Mouse (Mus musculus) adipocyte (in vitro differentiated cells): ENCODE measurements around the gene Nom1.
A peak's percentile ranks its signal among the peaks of the same experiment; 100 is the strongest.
"Not testable (repeated sequence)": the region's sequence is repeated elsewhere in the genome, so short reads cannot be mapped to it uniquely, and the experiment has no call there.

ENCODE experiments used
- DNase-seq: peaks from one replicate; pipeline ENCODE4 v3.0.0-alpha.2; 2016; ENCODE audit warnings: low spot score

The Nom1 gene

GRCm38 (mm10) chr5:29434228-29434871 lies at the start of gene Nom1:
Gene Nom1 (plus strand): TSS chr5:29434664.
- DNase-seq, result peak; percentile 93

- peak; percentile 29 for DNase-seq
These were observed 46.9 kb upstream of the Nom1 start for GRCm38 (mm10) chr5:29387591-29387990.

- DNase-seq, result peak; percentile 94
These were observed 46.1 kb upstream of the Nom1 start for GRCm38 (mm10) chr5:29388181-29388943.

GRCm38 (mm10) chr5:29388944-29389765 lies 45.3 kb upstream of the Nom1 start:
- DNase-seq, result peak; percentile 87

- no peak for DNase-seq
These were observed 36.0 kb upstream of the Nom1 start for GRCm38 (mm10) chr5:29398427-29398826.

- DNase-seq, result no peak
These were observed 23.6 kb upstream of the Nom1 start for GRCm38 (mm10) chr5:29410854-29411253.

- peak; percentile 29 for DNase-seq
These were observed 21.4 kb upstream of the Nom1 start for GRCm38 (mm10) chr5:29413041-29413440.

GRCm38 (mm10) chr5:29423330-29423729 lies 11.1 kb upstream of the Nom1 start:
- not testable (repeated sequence) for DNase-seq

- peak; percentile 55 for DNase-seq
These were observed 451 bp downstream of the Nom1 start for GRCm38 (mm10) chr5:29434872-29435358.

GRCm38 (mm10) chr5:29435491-29435890 lies 1.0 kb downstream of the Nom1 start:
- peak; percentile 14 for DNase-seq

GRCm38 (mm10) chr5:29436728-29437127 lies 2.3 kb downstream of the Nom1 start:
- not testable (repeated sequence) for DNase-seq

- DNase-seq, result no peak
These were observed 10.8 kb downstream of the Nom1 start for GRCm38 (mm10) chr5:29445275-29445674.

- DNase-seq, result no peak
These were observed 17.9 kb downstream of the Nom1 start for GRCm38 (mm10) chr5:29452352-29452751.

- peak; percentile 12 for DNase-seq
These were observed 22.6 kb downstream of the Nom1 start for GRCm38 (mm10) chr5:29456895-29457656.

- DNase-seq, result no peak
These were observed 28.7 kb downstream of the Nom1 start for GRCm38 (mm10) chr5:29462943-29463686.

- no peak for DNase-seq
These were observed 33.3 kb downstream of the Nom1 start for GRCm38 (mm10) chr5:29467489-29468350.

GRCm38 (mm10) chr5:29468351-29469065 lies 34.0 kb downstream of the Nom1 start:
- DNase-seq, result no peak

- no peak for DNase-seq
These were observed 35.0 kb downstream of the Nom1 start for GRCm38 (mm10) chr5:29469501-29469900.

- DNase-seq, result no peak
These were observed 35.8 kb downstream of the Nom1 start for GRCm38 (mm10) chr5:29470271-29470670.
